Mouse (Mus musculus): ENCODE measurements around the gene Efcab12. TPM values are rescaled to one million over a fixed set of nuclear protein-coding genes. Genes with fewer than 3 reads are reported as not detected.

Efcab12 gene
- polyA plus RNA-seq, 1 experiment from 2014 or later, result 0.51 TPM

GRCm38 (mm10) chr6:115852446-115853090 is 14.4 kb upstream of the Efcab12 start:
- Histone ChIP-seq H3K27ac (ENCODE audit: low read length) (peak overlapping the region; percentile 89), H3K4me1 (ENCODE audit: control insufficient read depth, insufficient read depth, low read length) (peaks cover 31% of the 10 kb centered on the region), H3K4me3 (ENCODE audit: low read length) (peak overlapping the region; percentile 73), H3K9ac (ENCODE audit: low read length) (peak overlapping the region; percentile 76), H3K4me2 (ENCODE audit: low read depth, low read length) (peak overlapping the region; percentile 77), H3K27me3 (ENCODE audit: control insufficient read depth, insufficient read depth, low read length) (no peaks in the 10 kb centered on the region), H3K9me3 (replicated peaks; ENCODE audit: control insufficient read depth, low read length) (no peaks in the 10 kb centered on the region), H3K36me3 (ENCODE audit: control insufficient read depth, insufficient read depth) (0 out of 2 replicates have a peak, but pooled peaks cover 2% of the 10 kb centered on the region)
- no peak for ATAC-seq (replicated peaks; ENCODE audit: extremely low read depth, insufficient read depth, low FRiP score)
- WGBS, result 6% methylated on average over 20 of the region's 20 CpGs

DNA sequence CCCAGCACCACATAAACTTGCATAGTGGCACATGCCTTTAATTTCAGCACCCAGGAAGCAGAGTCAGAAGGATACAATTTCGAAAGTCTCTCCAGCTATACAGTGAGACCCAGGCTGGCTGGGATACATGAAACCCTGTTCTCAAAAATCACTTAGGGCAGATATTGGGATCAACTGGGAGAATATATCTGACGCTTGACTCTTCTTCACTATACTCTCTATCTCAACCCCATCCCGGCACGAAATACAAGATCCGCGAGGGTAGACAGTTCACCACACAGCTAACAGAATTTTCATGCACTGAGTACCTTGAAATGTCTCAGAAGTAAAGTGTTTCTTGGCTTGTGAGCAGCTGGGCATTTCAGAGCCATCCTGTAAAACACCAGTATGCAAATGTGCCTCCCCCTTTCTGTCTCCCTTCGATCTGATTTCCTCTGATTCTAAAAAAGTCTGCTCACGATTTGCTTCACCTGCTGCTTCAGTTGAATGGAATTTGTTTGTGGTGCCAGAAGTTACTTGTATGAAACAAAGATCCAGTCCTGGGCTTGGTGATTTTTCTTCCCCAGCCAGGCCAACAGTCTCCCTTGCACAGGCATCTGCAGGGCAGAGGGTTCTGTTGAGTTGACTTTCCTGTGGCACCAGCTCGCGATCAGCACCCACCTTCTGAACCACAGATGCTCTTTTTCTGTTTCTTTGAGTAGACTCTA is 10.5 kb upstream of the Efcab12 start:
- H3K9me3 ChIP-seq (replicated peaks; ENCODE audit: control insufficient read depth, low read length), result no peaks in the 10 kb centered on the region
- H3K27ac ChIP-seq (ENCODE audit: low read length), result no peak overlapping the region
- WGBS, result 89% methylated on average over 10 of the region's 10 CpGs
- peaks cover 11% of the 10 kb centered on the region for H3K36me3 ChIP-seq (ENCODE audit: control insufficient read depth, insufficient read depth)
- H3K4me1 ChIP-seq (ENCODE audit: control insufficient read depth, insufficient read depth, low read length), result peaks cover 19% of the 10 kb centered on the region
- no peak overlapping the region for H3K4me2 ChIP-seq (ENCODE audit: low read depth, low read length)
- H3K4me3 ChIP-seq (ENCODE audit: low read length), result no peak overlapping the region
- H3K9ac ChIP-seq (ENCODE audit: low read length), result no peak overlapping the region
- no peaks in the 10 kb centered on the region for H3K27me3 ChIP-seq (ENCODE audit: control insufficient read depth, insufficient read depth, low read length)
- ATAC-seq (replicated peaks; ENCODE audit: extremely low read depth, insufficient read depth, low FRiP score), result no peak

GRCm38 (mm10) chr6:115846640-115847411 is 8.6 kb upstream of the Efcab12 start:
- WGBS, result 37% methylated on average over 7 of the region's 8 CpGs
- H3K4me2 ChIP-seq (ENCODE audit: low read depth, low read length), result no peak overlapping the region
- no peak overlapping the region for H3K4me3 ChIP-seq (ENCODE audit: low read length)
- H3K27me3 ChIP-seq (ENCODE audit: control insufficient read depth, insufficient read depth, low read length), result no peaks in the 10 kb centered on the region
- no peaks in the 10 kb centered on the region for H3K9me3 ChIP-seq (replicated peaks; ENCODE audit: control insufficient read depth, low read length)
- no peak overlapping the region for H3K27ac ChIP-seq (ENCODE audit: low read length)
- H3K36me3 ChIP-seq (ENCODE audit: control insufficient read depth, insufficient read depth), result peaks cover 18% of the 10 kb centered on the region
- no peak overlapping the region for H3K9ac ChIP-seq (ENCODE audit: low read length)
- no peak for ATAC-seq (replicated peaks; ENCODE audit: extremely low read depth, insufficient read depth, low FRiP score)
- H3K4me1 ChIP-seq (ENCODE audit: control insufficient read depth, insufficient read depth, low read length), result peaks cover 10% of the 10 kb centered on the region

GRCm38 (mm10) chr6:115845006-115845405 is 6.8 kb upstream of the Efcab12 start:
- WGBS, result 91% methylated on average over 4 of the region's 4 CpGs
- no peak for ATAC-seq (replicated peaks; ENCODE audit: extremely low read depth, insufficient read depth, low FRiP score)

DNA sequence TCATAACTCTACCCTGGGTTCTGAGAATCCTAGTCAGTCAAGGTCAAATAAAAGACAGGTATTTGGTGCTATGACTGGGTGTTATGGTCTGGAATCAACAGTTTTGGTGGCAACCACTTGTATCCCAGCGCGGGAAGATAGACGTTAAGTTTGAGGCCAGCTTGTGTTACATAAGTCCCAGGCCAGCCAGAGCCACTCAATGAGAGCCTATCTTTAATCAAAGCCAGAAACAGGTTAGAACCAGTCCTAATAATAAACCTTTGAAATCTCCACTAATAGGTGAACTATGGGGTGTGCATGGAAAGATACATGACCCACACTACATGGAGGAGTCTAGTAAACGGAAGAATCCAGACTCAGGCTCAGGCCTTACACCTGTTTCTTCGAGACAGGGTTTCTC is 533 bp upstream of the Efcab12 start:
- Histone ChIP-seq H3K4me2 (ENCODE audit: low read depth, low read length) (peak overlapping the region; percentile 93), H3K27me3 (ENCODE audit: control insufficient read depth, insufficient read depth, low read length) (no peaks in the 10 kb centered on the region), H3K27ac (ENCODE audit: low read length) (no peak overlapping the region), H3K4me1 (ENCODE audit: control insufficient read depth, insufficient read depth, low read length) (peaks cover 8% of the 10 kb centered on the region; the same call in 1 of the 2 replicates), H3K9ac (ENCODE audit: low read length) (peak overlapping the region; percentile 70), H3K36me3 (ENCODE audit: control insufficient read depth, insufficient read depth) (peaks cover 10% of the 10 kb centered on the region), H3K4me3 (ENCODE audit: low read length) (peak overlapping the region; percentile 58), H3K9me3 (replicated peaks; ENCODE audit: control insufficient read depth, low read length) (no peaks in the 10 kb centered on the region)
- 70% methylated on average over 5 of the region's 5 CpGs for WGBS
- no peak for ATAC-seq (replicated peaks; ENCODE audit: extremely low read depth, insufficient read depth, low FRiP score)

More at GRCm38 (mm10) chr6:115845006-115845405, 6.8 kb upstream of the Efcab12 start:
- H3K36me3 ChIP-seq (ENCODE audit: control insufficient read depth, insufficient read depth), result peaks cover 22% of the 10 kb centered on the region
- H3K9me3 ChIP-seq (replicated peaks; ENCODE audit: control insufficient read depth, low read length), result no peaks in the 10 kb centered on the region
- no peak overlapping the region for H3K9ac ChIP-seq (ENCODE audit: low read length)
- H3K4me1 ChIP-seq (ENCODE audit: control insufficient read depth, insufficient read depth, low read length), result peaks cover 10% of the 10 kb centered on the region
- H3K4me2 ChIP-seq (ENCODE audit: low read depth, low read length), result no peak overlapping the region
- no peak overlapping the region for H3K27ac ChIP-seq (ENCODE audit: low read length)
- no peak overlapping the region for H3K4me3 ChIP-seq (ENCODE audit: low read length)
- no peaks in the 10 kb centered on the region for H3K27me3 ChIP-seq (ENCODE audit: control insufficient read depth, insufficient read depth, low read length)

GRCm38 (mm10) chr6:115833861-115834260 is 4.4 kb downstream of the Efcab12 start:
- Histone ChIP-seq H3K36me3 (ENCODE audit: control insufficient read depth, insufficient read depth) (no peaks in the 10 kb centered on the region), H3K4me2 (ENCODE audit: low read depth, low read length) (no peak overlapping the region), H3K4me3 (ENCODE audit: low read length) (no peak overlapping the region), H3K9ac (ENCODE audit: low read length) (no peak overlapping the region), H3K27me3 (ENCODE audit: control insufficient read depth, insufficient read depth, low read length) (no peaks in the 10 kb centered on the region), H3K9me3 (replicated peaks; ENCODE audit: control insufficient read depth, low read length) (no peaks in the 10 kb centered on the region), H3K4me1 (ENCODE audit: control insufficient read depth, insufficient read depth, low read length) (peaks cover 8% of the 10 kb centered on the region; the same call in 1 of the 2 replicates), H3K27ac (ENCODE audit: low read length) (no peak overlapping the region)
- ATAC-seq (replicated peaks; ENCODE audit: extremely low read depth, insufficient read depth, low FRiP score), result no peak

GRCm38 (mm10) chr6:115832152-115832850 is 5.9 kb downstream of the Efcab12 start:
- 83% methylated on average over 2 of the region's 2 CpGs for WGBS
- Histone ChIP-seq H3K4me2 (ENCODE audit: low read depth, low read length) (no peak overlapping the region), H3K4me3 (ENCODE audit: low read length) (no peak overlapping the region), H3K27ac (ENCODE audit: low read length) (no peak overlapping the region), H3K4me1 (ENCODE audit: control insufficient read depth, insufficient read depth, low read length) (no peaks in the 10 kb centered on the region), H3K27me3 (ENCODE audit: control insufficient read depth, insufficient read depth, low read length) (no peaks in the 10 kb centered on the region), H3K36me3 (ENCODE audit: control insufficient read depth, insufficient read depth) (no peaks in the 10 kb centered on the region), H3K9ac (ENCODE audit: low read length) (no peak overlapping the region), H3K9me3 (replicated peaks; ENCODE audit: control insufficient read depth, low read length) (no peaks in the 10 kb centered on the region)
- ATAC-seq (replicated peaks; ENCODE audit: extremely low read depth, insufficient read depth, low FRiP score), result no peak

DNA sequence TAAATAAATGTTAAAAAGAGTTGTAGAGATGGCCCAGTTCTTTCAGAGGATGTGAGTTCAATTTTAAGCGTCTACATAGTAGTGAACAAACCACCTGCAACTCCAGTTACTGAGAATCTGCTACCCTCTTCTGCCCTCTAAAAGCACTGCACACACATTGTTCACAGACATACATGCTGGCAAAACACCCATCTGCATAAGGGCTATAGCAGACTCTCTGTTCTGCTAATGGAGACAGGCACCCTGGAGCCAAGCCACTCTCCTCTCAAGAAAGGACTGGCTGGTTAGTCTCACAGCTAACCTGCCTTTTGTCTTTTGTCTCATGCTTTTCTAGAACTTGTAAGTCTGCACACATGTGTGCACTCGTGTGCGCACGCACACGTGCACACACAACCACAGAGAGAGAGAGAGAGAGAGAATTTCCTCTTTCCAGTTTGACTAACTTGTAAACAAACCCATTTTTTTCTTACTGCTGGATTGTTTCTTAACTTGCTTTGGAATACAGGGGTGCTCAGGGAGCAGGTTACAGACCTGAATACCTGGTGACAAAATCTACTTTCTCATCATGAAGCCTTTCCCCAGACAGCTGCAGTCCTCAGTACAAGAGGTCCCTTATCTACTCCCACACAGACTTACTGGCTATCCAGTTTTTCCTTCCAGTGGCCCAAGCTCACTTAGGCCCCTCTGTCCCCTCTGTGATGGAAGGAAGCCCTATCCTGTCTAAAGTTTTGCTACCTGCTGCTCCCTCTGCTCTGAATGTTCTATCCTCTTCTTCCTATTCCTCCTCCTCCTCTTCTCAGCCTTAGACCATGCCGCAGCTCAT is 7.2 kb downstream of the Efcab12 start:
- Histone ChIP-seq H3K4me3 (ENCODE audit: low read length) (no peak overlapping the region), H3K4me1 (ENCODE audit: control insufficient read depth, insufficient read depth, low read length) (no peaks in the 10 kb centered on the region), H3K27me3 (ENCODE audit: control insufficient read depth, insufficient read depth, low read length) (no peaks in the 10 kb centered on the region), H3K4me2 (ENCODE audit: low read depth, low read length) (no peak overlapping the region), H3K27ac (ENCODE audit: low read length) (no peak overlapping the region), H3K9ac (ENCODE audit: low read length) (no peak overlapping the region), H3K36me3 (ENCODE audit: control insufficient read depth, insufficient read depth) (no peaks in the 10 kb centered on the region), H3K9me3 (replicated peaks; ENCODE audit: control insufficient read depth, low read length) (no peaks in the 10 kb centered on the region)
- WGBS, result 83% methylated on average over 6 of the region's 6 CpGs
- ATAC-seq (replicated peaks; ENCODE audit: extremely low read depth, insufficient read depth, low FRiP score), result no peak

Measured in heart, embryonic 16.5 days (tissue).